Mouse (Mus musculus): ENCODE measurements around the gene Tmem259. TPM values are rescaled to one million over a fixed set of nuclear protein-coding genes. Genes with fewer than 3 reads are reported as not detected.

Tmem259 gene
- 17.2 and 17.5 TPM in 2 replicates for polyA plus RNA-seq (2016; fragmentation: Nextera tagmentation; extraction: Ambion mirVana)

GRCm38 (mm10) chr10:79984195-79984816 is at the start of gene Tmem259:
Gene Tmem259 (minus strand): TSS chr10:79984330.
- Histone ChIP-seq H3K9ac (peak within 1 kb of the TSS; percentile 83), H3K4me2 (peak within 1 kb of the TSS; percentile 87), H3K27ac (peak within 1 kb of the TSS; percentile 99), H3K9me3 (replicated peaks) (no peaks in the 10 kb centered on the region), H3K4me3 (peak within 1 kb of the TSS; percentile 78), H3K27me3 (replicated peaks) (peaks cover 18% of the 10 kb centered on the region), H3K36me3 (peaks cover 31% of the 10 kb centered on the region), H3K4me1 (peaks cover 68% of the 10 kb centered on the region)
- under 1% methylated on average over 49 of the region's 49 CpGs for WGBS (ENCODE audit: insufficient replicate concordance)
- ATAC-seq, result peak; percentile 76

GRCm38 (mm10) chr10:80032799-80033480 is 48.8 kb upstream of the Tmem259 start:
- Histone ChIP-seq H3K4me2 (peak overlapping the region; percentile 15), H3K36me3 (peaks cover 77% of the 10 kb centered on the region), H3K27ac (peak overlapping the region; percentile 74), H3K4me3 (no peak overlapping the region), H3K27me3 (replicated peaks) (no peaks in the 10 kb centered on the region), H3K9ac (0 out of 2 replicates have a peak overlapping the region, but pooled peaks have one; percentile 25), H3K9me3 (replicated peaks) (no peaks in the 10 kb centered on the region), H3K4me1 (peaks cover 68% of the 10 kb centered on the region)
- WGBS (ENCODE audit: insufficient replicate concordance), result 6% methylated on average over 5 of the region's 5 CpGs
- ATAC-seq, result peak; percentile 49

- no peaks in the 10 kb centered on the region for H3K9me3 ChIP-seq (replicated peaks)
- 0 out of 2 replicates have a peak overlapping the region, but pooled peaks have one; percentile 74 for H3K27ac ChIP-seq
- 83% methylated on average over 17 of the region's 17 CpGs for WGBS (ENCODE audit: insufficient replicate concordance)
- H3K4me2 ChIP-seq, result no peak overlapping the region
- peaks cover 76% of the 10 kb centered on the region for H3K36me3 ChIP-seq
- H3K9ac ChIP-seq, result no peak overlapping the region
- no peak overlapping the region for H3K4me3 ChIP-seq
- ATAC-seq, result no peak
- H3K27me3 ChIP-seq (replicated peaks), result no peaks in the 10 kb centered on the region
- H3K4me1 ChIP-seq, result peaks cover 73% of the 10 kb centered on the region
Measured at GRCm38 (mm10) chr10:80030736-80031135, 46.6 kb upstream of the Tmem259 start.

GRCm38 (mm10) chr10:80030191-80030590 is 46.1 kb upstream of the Tmem259 start:
- Histone ChIP-seq H3K9me3 (replicated peaks) (no peaks in the 10 kb centered on the region), H3K4me2 (no peak overlapping the region), H3K36me3 (peaks cover 76% of the 10 kb centered on the region), H3K4me1 (peaks cover 73% of the 10 kb centered on the region), H3K27ac (peak overlapping the region; percentile 20; the same call in 1 of the 2 replicates), H3K27me3 (replicated peaks) (no peaks in the 10 kb centered on the region), H3K4me3 (no peak overlapping the region), H3K9ac (no peak overlapping the region)
- ATAC-seq, result no peak
- WGBS (ENCODE audit: insufficient replicate concordance), result 62% methylated on average over 9 of the region's 9 CpGs

GRCm38 (mm10) chr10:80028521-80028846 is 44.4 kb upstream of the Tmem259 start:
- Histone ChIP-seq H3K9me3 (replicated peaks) (no peaks in the 10 kb centered on the region), H3K27ac (0 out of 2 replicates have a peak overlapping the region, but pooled peaks have one; percentile 33), H3K27me3 (replicated peaks) (no peaks in the 10 kb centered on the region), H3K9ac (no peak overlapping the region), H3K4me1 (peaks cover 76% of the 10 kb centered on the region), H3K4me2 (no peak overlapping the region), H3K4me3 (no peak overlapping the region), H3K36me3 (peaks cover 78% of the 10 kb centered on the region)
- no peak for ATAC-seq
- 85% methylated on average over 13 of the region's 13 CpGs for WGBS (ENCODE audit: insufficient replicate concordance)

GRCm38 (mm10) chr10:80027681-80028520 is 43.8 kb upstream of the Tmem259 start:
- Histone ChIP-seq H3K4me3 (no peak overlapping the region), H3K9me3 (replicated peaks) (no peaks in the 10 kb centered on the region), H3K9ac (no peak overlapping the region), H3K4me2 (no peak overlapping the region), H3K36me3 (peaks cover 82% of the 10 kb centered on the region), H3K4me1 (peaks cover 72% of the 10 kb centered on the region), H3K27ac (peak overlapping the region; percentile 36; the same call in 1 of the 2 replicates), H3K27me3 (replicated peaks) (no peaks in the 10 kb centered on the region)
- 63% methylated on average over 20 of the region's 20 CpGs for WGBS (ENCODE audit: insufficient replicate concordance)
- peak; percentile 37; the same call in 1 of the 2 replicates for ATAC-seq

GRCm38 (mm10) chr10:80025889-80026288 is 41.8 kb upstream of the Tmem259 start:
- peaks cover 55% of the 10 kb centered on the region for H3K4me1 ChIP-seq
- peaks cover 93% of the 10 kb centered on the region for H3K36me3 ChIP-seq
- no peak overlapping the region for H3K4me3 ChIP-seq
- peak overlapping the region; percentile 2; the same call in 1 of the 2 replicates for H3K9ac ChIP-seq
- peak; percentile 44 for ATAC-seq
- no peak overlapping the region for H3K4me2 ChIP-seq
- no peaks in the 10 kb centered on the region for H3K27me3 ChIP-seq (replicated peaks)
- 59% methylated on average over 12 of the region's 12 CpGs for WGBS (ENCODE audit: insufficient replicate concordance)
- no peaks in the 10 kb centered on the region for H3K9me3 ChIP-seq (replicated peaks)
- peak overlapping the region; percentile 36; the same call in 1 of the 2 replicates for H3K27ac ChIP-seq

- whole genome bisulfite sequencing (ENCODE audit: insufficient replicate concordance), result 80% methylated on average over 10 of the region's 10 CpGs
- Histone ChIP-seq H3K9me3 (replicated peaks) (no peaks in the 10 kb centered on the region), H3K27me3 (replicated peaks) (no peaks in the 10 kb centered on the region), H3K9ac (peak overlapping the region; percentile 2; the same call in 1 of the 2 replicates), H3K4me1 (peaks cover 55% of the 10 kb centered on the region), H3K27ac (peak overlapping the region; percentile 36; the same call in 1 of the 2 replicates), H3K36me3 (peaks cover 93% of the 10 kb centered on the region), H3K4me2 (no peak overlapping the region), H3K4me3 (no peak overlapping the region)
- ATAC-seq, result no peak
Measured at GRCm38 (mm10) chr10:80025463-80025862, 41.3 kb upstream of the Tmem259 start.

GRCm38 (mm10) chr10:80025044-80025347 is 40.9 kb upstream of the Tmem259 start:
- peaks cover 60% of the 10 kb centered on the region for H3K4me1 ChIP-seq

GRCm38 (mm10) chr10:80024229-80025043 is 40.3 kb upstream of the Tmem259 start:
- Histone ChIP-seq H3K9me3 (replicated peaks) (no peaks in the 10 kb centered on the region), H3K9ac (no peak overlapping the region; the same call in 1 of the 2 replicates), H3K4me1 (peaks cover 65% of the 10 kb centered on the region), H3K36me3 (peaks cover 92% of the 10 kb centered on the region), H3K4me2 (no peak overlapping the region), H3K4me3 (no peak overlapping the region), H3K27me3 (replicated peaks) (no peaks in the 10 kb centered on the region), H3K27ac (peak overlapping the region; percentile 43)
- no peak for ATAC-seq
- 76% methylated on average over 15 of the region's 15 CpGs for WGBS (ENCODE audit: insufficient replicate concordance)

More at GRCm38 (mm10) chr10:80025044-80025347, 40.9 kb upstream of the Tmem259 start:
- no peak overlapping the region for H3K9ac ChIP-seq
- 53% methylated on average over 4 of the region's 4 CpGs for WGBS (ENCODE audit: insufficient replicate concordance)
- H3K9me3 ChIP-seq (replicated peaks), result no peaks in the 10 kb centered on the region
- ATAC-seq, result no peak
- no peak overlapping the region for H3K4me3 ChIP-seq
- no peaks in the 10 kb centered on the region for H3K27me3 ChIP-seq (replicated peaks)
- peaks cover 93% of the 10 kb centered on the region for H3K36me3 ChIP-seq
- no peak overlapping the region for H3K4me2 ChIP-seq
- H3K27ac ChIP-seq, result peak overlapping the region; percentile 20; the same call in 1 of the 2 replicates

- WGBS (ENCODE audit: insufficient replicate concordance), result 79% methylated on average over 5 of the region's 5 CpGs
- H3K27me3 ChIP-seq (replicated peaks), result no peaks in the 10 kb centered on the region
- H3K9ac ChIP-seq, result no peak overlapping the region
- H3K9me3 ChIP-seq (replicated peaks), result no peaks in the 10 kb centered on the region
- peak overlapping the region; percentile 43; the same call in 1 of the 2 replicates for H3K27ac ChIP-seq
- H3K4me3 ChIP-seq, result no peak overlapping the region
- no peak for ATAC-seq
- H3K36me3 ChIP-seq, result peaks cover 85% of the 10 kb centered on the region
- H3K4me1 ChIP-seq, result peaks cover 72% of the 10 kb centered on the region
- no peak overlapping the region for H3K4me2 ChIP-seq
Measured at GRCm38 (mm10) chr10:80023758-80024157, 39.6 kb upstream of the Tmem259 start.

Data from liver, embryonic 12.5 days (tissue).